Mouse (Mus musculus): ENCODE results near the gene Nle1. TPM values are rescaled to one million over a fixed set of nuclear protein-coding genes. Genes with fewer than 3 reads are reported as not detected.

The Nle1 gene
- 9.1 and 10.7 TPM in 2 replicates for polyA plus RNA-seq (2015; fragmentation: Nextera tagmentation; extraction: Ambion mirVana)

- Histone ChIP-seq H3K27me3 (ENCODE audit: control insufficient read depth, insufficient read depth, low read depth, low read length) (no peaks in the 10 kb centered on the region), H3K4me1 (ENCODE audit: control insufficient read depth, low read depth, low read length) (peaks cover 11% of the 10 kb centered on the region), H3K4me2 (ENCODE audit: low read depth, low read length) (peak within 1 kb of the TSS; percentile 88), H3K9ac (ENCODE audit: low read depth, low read length) (peak within 1 kb of the TSS; percentile 72), H3K36me3 (ENCODE audit: control insufficient read depth, insufficient read depth) (peaks cover 3% of the 10 kb centered on the region; the same call in 1 of the 2 replicates), H3K27ac (ENCODE audit: low read length) (no peak within 1 kb of the TSS), H3K4me3 (ENCODE audit: low read depth, low read length) (peak within 1 kb of the TSS; percentile 74), H3K9me3 (replicated peaks; ENCODE audit: control insufficient read depth, low read length) (no peaks in the 10 kb centered on the region)
- peak; percentile 71 for ATAC-seq (ENCODE audit: low read depth)
- 1% methylated on average over 73 of the region's 73 CpGs for WGBS (ENCODE audit: insufficient replicate concordance)
Observed at GRCm38 (mm10) chr11:82907651-82908607, at the start of gene Nle1. Nle1 (minus strand) TSS chr11:82908411.

GRCm38 (mm10) chr11:82956925-82957324, 48.7 kb upstream of the Nle1 start:
- peaks cover 10% of the 10 kb centered on the region for H3K27me3 ChIP-seq (ENCODE audit: control insufficient read depth, insufficient read depth, low read depth, low read length)
- no peak overlapping the region for H3K4me3 ChIP-seq (ENCODE audit: low read depth, low read length)
- H3K27ac ChIP-seq (ENCODE audit: low read length) = no peak overlapping the region
- no peaks in the 10 kb centered on the region; the same call in 1 of the 2 replicates for H3K4me1 ChIP-seq (ENCODE audit: control insufficient read depth, low read depth, low read length)
- no peak overlapping the region for H3K9ac ChIP-seq (ENCODE audit: low read depth, low read length)
- H3K36me3 ChIP-seq (ENCODE audit: control insufficient read depth, insufficient read depth) = no peaks in the 10 kb centered on the region
- H3K9me3 ChIP-seq (replicated peaks; ENCODE audit: control insufficient read depth, low read length) = no peaks in the 10 kb centered on the region
- no peak for ATAC-seq (ENCODE audit: low read depth)
- 44% methylated on average over 10 of the region's 10 CpGs for WGBS (ENCODE audit: insufficient replicate concordance)
- no peak overlapping the region for H3K4me2 ChIP-seq (ENCODE audit: low read depth, low read length)

- Histone ChIP-seq H3K27ac (ENCODE audit: low read length) (no peak overlapping the region), H3K36me3 (ENCODE audit: control insufficient read depth, insufficient read depth) (no peaks in the 10 kb centered on the region), H3K4me2 (ENCODE audit: low read depth, low read length) (no peak overlapping the region), H3K4me1 (ENCODE audit: control insufficient read depth, low read depth, low read length) (no peaks in the 10 kb centered on the region; the same call in 1 of the 2 replicates), H3K9me3 (replicated peaks; ENCODE audit: control insufficient read depth, low read length) (no peaks in the 10 kb centered on the region), H3K9ac (ENCODE audit: low read depth, low read length) (no peak overlapping the region), H3K27me3 (ENCODE audit: control insufficient read depth, insufficient read depth, low read depth, low read length) (peaks cover 30% of the 10 kb centered on the region), H3K4me3 (ENCODE audit: low read depth, low read length) (no peak overlapping the region)
- no peak for ATAC-seq (ENCODE audit: low read depth)
- 50% methylated on average over 6 of the region's 6 CpGs for WGBS (ENCODE audit: insufficient replicate concordance)
Observed at GRCm38 (mm10) chr11:82954631-82955030, 46.4 kb upstream of the Nle1 start.

- Histone ChIP-seq H3K36me3 (ENCODE audit: control insufficient read depth, insufficient read depth) (no peaks in the 10 kb centered on the region), H3K4me2 (ENCODE audit: low read depth, low read length) (peak overlapping the region; percentile 19; the same call in 1 of the 2 replicates), H3K4me1 (ENCODE audit: control insufficient read depth, low read depth, low read length) (no peaks in the 10 kb centered on the region; the same call in 1 of the 2 replicates), H3K27me3 (ENCODE audit: control insufficient read depth, insufficient read depth, low read depth, low read length) (peaks cover 30% of the 10 kb centered on the region), H3K9ac (ENCODE audit: low read depth, low read length) (no peak overlapping the region), H3K9me3 (replicated peaks; ENCODE audit: control insufficient read depth, low read length) (no peaks in the 10 kb centered on the region), H3K4me3 (ENCODE audit: low read depth, low read length) (peak overlapping the region; percentile 32), H3K27ac (ENCODE audit: low read length) (no peak overlapping the region; the same call in 1 of the 2 replicates)
- ATAC-seq (ENCODE audit: low read depth) = 0 out of 2 replicates have a peak, but pooled peaks have one; percentile 27
- WGBS (ENCODE audit: insufficient replicate concordance) = 21% methylated on average over 9 of the region's 9 CpGs
Observed at GRCm38 (mm10) chr11:82952612-82953542, 44.7 kb upstream of the Nle1 start.

- Histone ChIP-seq H3K36me3 (ENCODE audit: control insufficient read depth, insufficient read depth) (no peaks in the 10 kb centered on the region), H3K9ac (ENCODE audit: low read depth, low read length) (no peak overlapping the region), H3K27ac (ENCODE audit: low read length) (peak overlapping the region; percentile 42; the same call in 1 of the 2 replicates), H3K4me2 (ENCODE audit: low read depth, low read length) (peak overlapping the region; percentile 12), H3K4me1 (ENCODE audit: control insufficient read depth, low read depth, low read length) (no peaks in the 10 kb centered on the region; the same call in 1 of the 2 replicates), H3K9me3 (replicated peaks; ENCODE audit: control insufficient read depth, low read length) (no peaks in the 10 kb centered on the region), H3K4me3 (ENCODE audit: low read depth, low read length) (peak overlapping the region; percentile 32), H3K27me3 (ENCODE audit: control insufficient read depth, insufficient read depth, low read depth, low read length) (peaks cover 30% of the 10 kb centered on the region)
- WGBS (ENCODE audit: insufficient replicate concordance) = under 1% methylated on average over 28 of the region's 28 CpGs
- ATAC-seq (ENCODE audit: low read depth) = no peak
Observed at GRCm38 (mm10) chr11:82951865-82952611, 43.8 kb upstream of the Nle1 start.

GRCm38 (mm10) chr11:82950736-82951481, 42.7 kb upstream of the Nle1 start, which contains the start of gene Slfn5:
Slfn5 (plus strand) TSS chr11:82951349.
- no peak for ATAC-seq (ENCODE audit: low read depth)
- Histone ChIP-seq H3K9me3 (replicated peaks; ENCODE audit: control insufficient read depth, low read length) (no peaks in the 10 kb centered on the region), H3K4me3 (ENCODE audit: low read depth, low read length) (peak within 1 kb of the TSS; percentile 32), H3K4me2 (ENCODE audit: low read depth, low read length) (peak within 1 kb of the TSS; percentile 12), H3K4me1 (ENCODE audit: control insufficient read depth, low read depth, low read length) (no peaks in the 10 kb centered on the region; the same call in 1 of the 2 replicates), H3K9ac (ENCODE audit: low read depth, low read length) (no peak within 1 kb of the TSS), H3K36me3 (ENCODE audit: control insufficient read depth, insufficient read depth) (no peaks in the 10 kb centered on the region), H3K27ac (ENCODE audit: low read length) (peak within 1 kb of the TSS; percentile 42; the same call in 1 of the 2 replicates), H3K27me3 (ENCODE audit: control insufficient read depth, insufficient read depth, low read depth, low read length) (peaks cover 30% of the 10 kb centered on the region)
- 16% methylated on average over 10 of the region's 10 CpGs for WGBS (ENCODE audit: insufficient replicate concordance)

- H3K4me1 ChIP-seq (ENCODE audit: control insufficient read depth, low read depth, low read length) = no peaks in the 10 kb centered on the region; the same call in 1 of the 2 replicates
- H3K27me3 ChIP-seq (ENCODE audit: control insufficient read depth, insufficient read depth, low read depth, low read length) = peaks cover 30% of the 10 kb centered on the region
- ATAC-seq (ENCODE audit: low read depth) = no peak
- H3K9ac ChIP-seq (ENCODE audit: low read depth, low read length) = no peak overlapping the region
- H3K27ac ChIP-seq (ENCODE audit: low read length) = no peak overlapping the region
- H3K36me3 ChIP-seq (ENCODE audit: control insufficient read depth, insufficient read depth) = no peaks in the 10 kb centered on the region
- H3K9me3 ChIP-seq (replicated peaks; ENCODE audit: control insufficient read depth, low read length) = no peaks in the 10 kb centered on the region
- H3K4me3 ChIP-seq (ENCODE audit: low read depth, low read length) = no peak overlapping the region
- H3K4me2 ChIP-seq (ENCODE audit: low read depth, low read length) = no peak overlapping the region
- 52% methylated on average over 9 of the region's 9 CpGs for WGBS (ENCODE audit: insufficient replicate concordance)
Observed at GRCm38 (mm10) chr11:82949036-82949435, 40.8 kb upstream of the Nle1 start.

Measured in liver, embryonic 16.5 days (tissue).